1 mouse cellular context compared by ENCODE assay signal in the genomic region with DNA sequence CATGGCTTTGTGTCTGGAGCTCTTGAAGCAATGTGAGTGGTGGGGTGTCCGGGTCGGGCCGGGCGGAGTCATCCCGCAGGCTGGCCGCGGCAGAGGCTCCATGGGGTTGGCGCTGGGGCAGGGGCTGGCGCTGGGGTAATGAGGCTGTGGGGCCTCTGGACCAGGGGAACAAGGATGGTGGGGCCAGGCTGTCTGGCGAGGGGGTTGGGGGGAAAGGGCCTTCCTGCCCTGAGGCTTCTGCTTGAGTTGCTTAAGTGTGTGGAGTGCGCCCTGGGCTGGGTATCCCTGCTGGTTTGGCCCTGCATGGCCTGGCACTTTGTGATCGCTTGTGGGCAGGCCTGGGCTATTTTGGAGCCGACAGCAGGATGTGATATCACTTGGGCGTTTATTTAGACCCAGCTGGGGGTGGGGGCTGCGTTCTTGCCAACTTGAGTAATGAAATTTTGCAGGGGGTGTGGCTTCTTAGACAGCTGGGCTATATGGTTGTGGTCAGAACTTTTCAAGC.
TF ChIP-seq lines count a peak whose summit lies in the region.

No protein-coding gene starts in this region.

TF ChIP-seq in CH12.LX, 34 proteins besides CTCF, POLR2A, EP300 and RAD21 (continued from another document):
- TF ChIP-seq USF2 (conservative IDR thresholded peaks at IDR 0.05; ENCODE audit: low read depth, low read length), result no peak
- peak; percentile 64 for TF ChIP-seq SIN3A (IDR thresholded peaks at IDR 0.05; ENCODE audit: low read length)
- TF ChIP-seq JUN (IDR thresholded peaks at IDR 0.05; ENCODE audit: insufficient read depth, low read depth, low read length), result no peak
- TF ChIP-seq CHD2 (IDR thresholded peaks at IDR 0.05; ENCODE audit: low read length), result no peak
